Mouse (Mus musculus): ENCODE measurements around the gene Map3k5. TPM values are rescaled to one million over a fixed set of nuclear protein-coding genes. Genes with fewer than 3 reads are reported as not detected.

Map3k5 gene
- polyA plus RNA-seq, 1 experiment from 2014 or later: 1.4 TPM

DNA sequence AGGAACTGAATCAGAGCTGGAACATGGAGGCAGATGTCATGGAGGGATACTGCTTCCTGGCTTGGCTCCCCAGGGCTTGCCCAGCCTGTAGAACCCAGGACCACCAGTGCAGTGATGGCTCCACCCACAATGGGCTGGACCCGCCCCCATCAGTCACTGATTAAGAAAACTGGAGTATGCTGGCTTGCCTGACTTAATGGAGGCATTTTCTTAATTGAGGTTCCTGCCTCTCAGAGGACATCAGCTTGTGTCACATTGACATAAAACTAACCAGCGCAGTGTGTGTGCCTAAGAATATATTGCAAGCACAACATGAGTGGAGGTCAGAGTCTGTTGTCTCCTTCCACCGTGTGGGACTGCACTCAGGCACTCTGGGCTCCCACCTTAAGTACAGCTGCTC, 158.1 kb downstream of the Map3k5 start:
- no peak overlapping the region for H3K4me3 ChIP-seq (ENCODE audit: low read depth, low read length)
- no peak overlapping the region for H3K9ac ChIP-seq (replicated peaks)
- H3K36me3 ChIP-seq (replicated peaks; ENCODE audit: insufficient read depth, low read length): 0 out of 2 replicates have a peak, but pooled peaks cover 3% of the 10 kb centered on the region
- no peak overlapping the region for H3K27ac ChIP-seq (ENCODE audit: low read depth)
- no peaks in the 10 kb centered on the region for H3K27me3 ChIP-seq (ENCODE audit: insufficient read depth, low read length)
- DNase-seq: no peak
- H3K4me2 ChIP-seq (ENCODE audit: low read depth, low read length): no peak overlapping the region
- WGBS (ENCODE audit: insufficient replicate concordance): 74% methylated on average over 3 of the region's 3 CpGs
- no peaks in the 10 kb centered on the region for H3K9me3 ChIP-seq (ENCODE audit: low read length)
- TF ChIP-seq CTCF (IDR thresholded peaks at IDR 0.05; ENCODE audit: low read depth) (no peak), EP300 (IDR thresholded peaks at IDR 0.05; ENCODE audit: low read depth) (no peak)
- no peak for ATAC-seq
- no peaks in the 10 kb centered on the region for H3K4me1 ChIP-seq (ENCODE audit: insufficient read depth)

DNA sequence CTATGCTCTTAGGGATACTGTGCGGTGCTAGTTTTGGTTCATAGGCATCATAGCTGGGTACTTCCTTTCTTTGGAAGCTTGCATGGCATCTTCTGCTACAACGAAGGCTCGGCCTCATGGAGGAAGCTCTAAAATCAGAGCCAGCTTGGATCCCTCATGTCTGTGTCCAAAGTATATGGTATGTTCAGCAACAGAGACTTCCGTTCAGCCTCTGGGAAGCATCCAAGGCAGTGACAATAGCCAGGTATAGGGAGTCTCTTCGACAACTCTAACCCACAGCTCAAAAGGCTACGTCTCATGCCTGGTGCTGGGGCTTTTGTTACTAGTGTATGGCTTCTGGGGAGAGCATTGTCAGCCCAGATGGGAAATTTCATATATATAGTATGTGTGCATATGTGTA, 167.2 kb downstream of the Map3k5 start:
- no peak overlapping the region for H3K27ac ChIP-seq (ENCODE audit: low read depth)
- no peak overlapping the region for H3K4me3 ChIP-seq (ENCODE audit: low read depth, low read length)
- WGBS (ENCODE audit: insufficient replicate concordance): 81% methylated on average over 6 of the region's 6 CpGs
- no peak overlapping the region for H3K4me2 ChIP-seq (ENCODE audit: low read depth, low read length)
- no peak for ATAC-seq
- no peaks in the 10 kb centered on the region for H3K27me3 ChIP-seq (ENCODE audit: insufficient read depth, low read length)
- no peak overlapping the region for H3K9ac ChIP-seq (replicated peaks)
- no peak for TF ChIP-seq EP300 (IDR thresholded peaks at IDR 0.05; ENCODE audit: low read depth)
- TF ChIP-seq CTCF (IDR thresholded peaks at IDR 0.05; ENCODE audit: low read depth): no peak
- H3K36me3 ChIP-seq (replicated peaks; ENCODE audit: insufficient read depth, low read length): peaks cover 9% of the 10 kb centered on the region; the same call in 1 of the 2 replicates
- no peaks in the 10 kb centered on the region for H3K9me3 ChIP-seq (ENCODE audit: low read length)
- DNase-seq: no peak
- peaks cover 5% of the 10 kb centered on the region; the same call in 1 of the 2 replicates for H3K4me1 ChIP-seq (ENCODE audit: insufficient read depth)

DNA sequence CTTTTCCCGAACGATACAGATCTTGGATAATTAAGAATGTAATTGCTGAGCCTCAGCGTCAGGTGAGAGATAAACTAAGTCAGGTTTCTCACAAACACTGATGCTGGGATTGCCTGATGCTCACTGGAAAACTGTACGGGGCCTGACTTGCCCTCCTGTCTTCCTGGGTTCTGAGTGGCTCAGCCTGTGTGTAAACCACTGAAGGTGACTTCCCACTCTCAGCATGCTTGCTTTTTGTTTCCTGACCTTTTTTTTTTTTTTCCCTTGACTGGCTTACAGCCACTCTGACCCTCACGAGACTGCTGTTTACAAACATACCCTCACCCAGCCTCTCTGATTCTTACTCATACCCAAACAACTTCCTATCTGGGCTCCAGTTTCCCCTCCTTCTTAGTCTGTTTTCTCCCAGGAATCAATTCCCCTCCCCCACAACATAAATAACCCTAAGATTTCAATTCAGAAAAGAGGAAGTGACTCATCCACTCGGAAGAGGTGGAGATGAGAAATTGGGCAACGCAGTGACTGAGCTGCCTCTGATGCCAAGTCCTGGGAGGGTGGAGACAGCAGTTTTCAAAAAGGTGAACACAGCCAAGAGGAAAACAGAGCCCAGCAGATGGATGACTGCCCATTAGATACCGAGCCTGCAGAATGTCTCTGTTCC, 170.1 kb downstream of the Map3k5 start:
- peaks cover 16% of the 10 kb centered on the region for H3K36me3 ChIP-seq (replicated peaks; ENCODE audit: insufficient read depth, low read length)
- no peaks in the 10 kb centered on the region for H3K9me3 ChIP-seq (ENCODE audit: low read length)
- 48% methylated on average over 8 of the region's 8 CpGs for WGBS (ENCODE audit: insufficient replicate concordance)
- peak; percentile 80 for TF ChIP-seq EP300 (IDR thresholded peaks at IDR 0.05; ENCODE audit: low read depth)
- TF ChIP-seq CTCF (IDR thresholded peaks at IDR 0.05; ENCODE audit: low read depth): no peak
- no peak overlapping the region for H3K4me2 ChIP-seq (ENCODE audit: low read depth, low read length)
- H3K27me3 ChIP-seq (ENCODE audit: insufficient read depth, low read length): no peaks in the 10 kb centered on the region
- DNase-seq: peak; percentile 58
- peaks cover 5% of the 10 kb centered on the region; the same call in 1 of the 2 replicates for H3K4me1 ChIP-seq (ENCODE audit: insufficient read depth)
- no peak overlapping the region for H3K9ac ChIP-seq (replicated peaks)
- H3K4me3 ChIP-seq (ENCODE audit: low read depth, low read length): no peak overlapping the region
- peak; percentile 77 for ATAC-seq
- H3K27ac ChIP-seq (ENCODE audit: low read depth): peak overlapping the region; percentile 53

DNA sequence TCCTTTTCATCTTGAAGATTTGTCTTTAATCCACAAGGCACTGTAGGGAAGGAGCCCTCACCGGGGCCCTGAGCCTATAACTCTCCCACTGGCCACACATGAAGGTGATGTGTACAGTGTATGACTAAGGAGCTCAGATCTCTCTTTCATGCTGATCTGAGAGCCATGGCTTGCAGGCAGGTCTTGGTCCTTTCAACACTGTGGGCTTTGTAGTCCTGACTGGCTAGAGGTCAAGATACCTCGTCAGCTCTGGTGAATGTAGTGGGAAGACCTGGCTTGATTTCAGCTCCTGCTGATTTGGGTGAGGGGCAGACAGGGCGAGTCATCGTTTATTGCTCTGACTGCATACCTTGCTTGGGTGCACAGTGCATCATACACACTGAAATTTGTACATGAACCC, 171.3 kb downstream of the Map3k5 start:
- H3K27me3 ChIP-seq (ENCODE audit: insufficient read depth, low read length): no peaks in the 10 kb centered on the region
- H3K4me3 ChIP-seq (ENCODE audit: low read depth, low read length): no peak overlapping the region
- no peaks in the 10 kb centered on the region for H3K9me3 ChIP-seq (ENCODE audit: low read length)
- no peak overlapping the region for H3K27ac ChIP-seq (ENCODE audit: low read depth)
- ATAC-seq (no peak), DNase-seq (no peak)
- no peak overlapping the region for H3K9ac ChIP-seq (replicated peaks)
- H3K4me2 ChIP-seq (ENCODE audit: low read depth, low read length): no peak overlapping the region
- H3K4me1 ChIP-seq (ENCODE audit: insufficient read depth): peaks cover 5% of the 10 kb centered on the region; the same call in 1 of the 2 replicates
- TF ChIP-seq CTCF (IDR thresholded peaks at IDR 0.05; ENCODE audit: low read depth) (no peak), EP300 (IDR thresholded peaks at IDR 0.05; ENCODE audit: low read depth) (no peak)
- peaks cover 11% of the 10 kb centered on the region for H3K36me3 ChIP-seq (replicated peaks; ENCODE audit: insufficient read depth, low read length)
- 82% methylated on average over 4 of the region's 4 CpGs for WGBS (ENCODE audit: insufficient replicate concordance)

DNA sequence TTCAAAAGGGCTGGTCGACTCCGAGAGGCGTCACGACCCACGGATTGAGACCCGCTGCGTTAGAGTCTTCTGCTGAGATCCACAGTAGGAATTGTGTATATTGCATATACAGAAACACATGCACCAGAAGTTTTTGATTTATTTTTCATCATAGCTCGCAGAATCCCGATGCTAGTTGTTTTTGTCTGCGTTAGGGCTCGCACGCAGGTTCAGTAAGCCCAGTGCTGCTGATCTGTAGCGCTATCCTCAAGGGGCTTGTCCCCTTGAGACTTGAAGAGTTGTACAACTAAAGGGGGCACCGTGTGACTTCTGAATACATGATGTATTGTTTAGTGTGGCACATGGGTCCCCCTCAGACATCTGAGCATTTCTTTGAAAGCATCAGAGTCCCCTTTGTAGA, 172.8 kb downstream of the Map3k5 start:
- TF ChIP-seq CTCF (IDR thresholded peaks at IDR 0.05; ENCODE audit: low read depth): no peak
- no peak for TF ChIP-seq EP300 (IDR thresholded peaks at IDR 0.05; ENCODE audit: low read depth)
- H3K27me3 ChIP-seq (ENCODE audit: insufficient read depth, low read length): no peaks in the 10 kb centered on the region
- no peak overlapping the region for H3K4me3 ChIP-seq (ENCODE audit: low read depth, low read length)
- 89% methylated on average over 14 of the region's 14 CpGs for WGBS (ENCODE audit: insufficient replicate concordance)
- no peak overlapping the region for H3K27ac ChIP-seq (ENCODE audit: low read depth)
- DNase-seq (no peak), ATAC-seq (no peak)
- no peak overlapping the region for H3K4me2 ChIP-seq (ENCODE audit: low read depth, low read length)
- peaks cover 16% of the 10 kb centered on the region for H3K36me3 ChIP-seq (replicated peaks; ENCODE audit: insufficient read depth, low read length)
- H3K9me3 ChIP-seq (ENCODE audit: low read length): no peaks in the 10 kb centered on the region
- peaks cover 5% of the 10 kb centered on the region; the same call in 1 of the 2 replicates for H3K4me1 ChIP-seq (ENCODE audit: insufficient read depth)
- H3K9ac ChIP-seq (replicated peaks): no peak overlapping the region

DNA sequence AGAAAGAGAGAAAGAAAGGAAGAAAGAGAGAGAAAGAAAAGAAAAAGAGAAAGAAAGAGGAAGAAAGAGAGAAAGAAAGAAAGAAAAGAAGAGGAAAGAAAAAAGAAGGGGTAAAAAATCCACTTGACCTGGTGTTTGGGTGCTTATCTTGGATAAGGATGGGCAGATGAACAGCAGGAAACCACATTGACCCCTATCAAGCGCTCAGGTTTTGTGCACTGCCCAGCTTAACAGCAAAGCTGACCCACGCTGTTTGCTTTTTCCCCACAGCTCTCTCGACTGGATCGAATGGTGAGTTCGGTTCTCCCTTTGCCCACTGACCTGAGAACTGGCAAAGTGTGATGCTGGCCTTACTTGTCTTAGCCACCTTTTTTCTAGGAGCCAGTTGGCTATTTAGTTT, 177.2 kb downstream of the Map3k5 start:
- Histone ChIP-seq H3K4me1 (ENCODE audit: insufficient read depth) (no peaks in the 10 kb centered on the region), H3K9ac (replicated peaks) (no peak overlapping the region), H3K4me2 (ENCODE audit: low read depth, low read length) (no peak overlapping the region), H3K27ac (ENCODE audit: low read depth) (no peak overlapping the region), H3K27me3 (ENCODE audit: insufficient read depth, low read length) (no peaks in the 10 kb centered on the region), H3K36me3 (replicated peaks; ENCODE audit: insufficient read depth, low read length) (peaks cover 19% of the 10 kb centered on the region), H3K4me3 (ENCODE audit: low read depth, low read length) (no peak overlapping the region), H3K9me3 (ENCODE audit: low read length) (no peaks in the 10 kb centered on the region)
- DNase-seq (no peak), ATAC-seq (no peak)
- WGBS (ENCODE audit: insufficient replicate concordance): 47% methylated on average over 5 of the region's 5 CpGs
- TF ChIP-seq EP300 (IDR thresholded peaks at IDR 0.05; ENCODE audit: low read depth) (no peak), CTCF (IDR thresholded peaks at IDR 0.05; ENCODE audit: low read depth) (no peak)
